Mouse (Mus musculus): ENCODE measurements around the gene Tmbim6.

DNA sequence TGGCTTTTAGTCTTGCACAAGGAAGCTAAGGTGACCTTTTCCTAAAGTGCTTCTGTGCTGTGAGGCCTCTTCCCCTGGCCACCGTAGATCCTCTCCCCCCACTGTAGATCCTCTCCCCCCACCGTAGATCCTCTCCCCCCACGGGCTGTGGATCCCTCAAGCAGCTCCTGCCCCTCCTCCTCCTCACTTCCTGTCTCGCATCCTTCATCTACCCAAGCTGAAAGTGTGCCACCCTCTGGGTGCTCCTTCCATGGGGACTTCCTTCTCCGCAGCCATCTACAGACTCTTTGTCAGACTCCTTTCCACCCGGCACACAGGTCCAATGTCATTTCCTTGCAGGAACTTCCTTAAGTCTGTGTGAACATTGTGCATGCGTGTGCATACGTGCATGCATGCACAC, 37.7 kb downstream of the Tmbim6 start:
- TF ChIP-seq ZNF384 (IDR thresholded peaks at IDR 0.05; ENCODE audit: low read depth, low read length) (no peak), MAFK (IDR thresholded peaks at IDR 0.05; ENCODE audit: insufficient read depth, low read depth, low read length) (no peak), CHD2 (IDR thresholded peaks at IDR 0.05; ENCODE audit: low read depth, low read length) (no peak), HCFC1 (IDR thresholded peaks at IDR 0.05; ENCODE audit: borderline replicate concordance, insufficient read depth, low read length) (no peak), ZC3H11A (IDR thresholded peaks at IDR 0.05; ENCODE audit: borderline replicate concordance, low read depth, low read length) (no peak)

All from ES-E14 (cell line).